Mouse (Mus musculus) T-helper 1 cell (primary cell): ENCODE data around the gene Ppp3ca.

ENCODE experiments used
- in situ Hi-C: fragments of 300-600 bp; cut with MboI, MseI; formaldehyde crosslinking; loops from one replicate; pipeline ENCODE4 v1.15.1; 2025; ENCODE audit warnings: high pct_unique_total_duplicates

Ppp3ca gene

DNA sequence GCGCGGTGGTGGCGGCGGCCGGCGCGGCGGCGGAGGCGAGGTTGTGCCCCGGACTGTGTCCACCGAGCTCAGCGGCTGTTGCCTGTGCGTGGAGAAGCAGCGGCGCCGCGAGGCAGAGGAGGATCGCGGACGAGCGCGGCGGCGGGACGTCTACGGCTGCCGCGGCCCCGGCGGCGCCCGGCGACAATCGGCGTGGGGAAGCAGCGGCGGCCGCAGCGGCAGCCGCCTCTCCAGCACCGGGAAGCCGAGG lies at the start of gene Ppp3ca:
TSS of gene Ppp3ca (plus strand) at position 15 of the 250 bp plus-strand sequence.
- in situ Hi-C loops: no loop called here

DNA sequence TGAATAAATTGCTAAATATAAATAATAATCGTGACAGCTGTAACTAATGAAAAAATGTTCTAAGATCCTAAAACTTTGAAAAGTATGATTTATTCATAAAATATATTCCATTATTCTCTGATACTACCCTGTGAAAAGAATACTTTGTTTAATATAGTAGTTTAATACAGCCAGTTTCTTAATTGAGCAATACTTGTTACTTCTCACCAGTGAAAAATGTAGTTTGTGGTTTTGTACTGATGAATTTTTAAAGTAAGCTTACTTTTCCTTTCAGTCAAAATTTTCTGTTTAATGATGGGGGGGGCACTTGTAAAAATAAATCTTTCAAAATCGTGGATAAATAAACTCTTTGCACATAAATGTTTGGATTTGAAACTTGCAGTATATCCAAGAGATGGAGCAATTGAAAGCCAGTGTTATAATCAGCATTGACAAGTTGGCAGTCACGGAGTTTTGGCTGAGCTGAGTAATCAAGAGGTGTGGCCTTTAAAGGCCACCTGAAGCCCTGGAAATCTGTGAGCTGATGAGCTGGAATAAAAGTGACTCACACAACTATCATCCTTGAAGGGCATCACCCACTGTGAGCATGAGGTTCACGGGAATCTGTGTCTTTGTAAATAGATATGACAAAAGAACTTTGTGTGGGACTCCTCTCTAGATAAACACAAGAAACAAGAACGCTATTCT lies 29.2 kb upstream of the Ppp3ca start:
- in situ Hi-C loops: no loop called here

DNA sequence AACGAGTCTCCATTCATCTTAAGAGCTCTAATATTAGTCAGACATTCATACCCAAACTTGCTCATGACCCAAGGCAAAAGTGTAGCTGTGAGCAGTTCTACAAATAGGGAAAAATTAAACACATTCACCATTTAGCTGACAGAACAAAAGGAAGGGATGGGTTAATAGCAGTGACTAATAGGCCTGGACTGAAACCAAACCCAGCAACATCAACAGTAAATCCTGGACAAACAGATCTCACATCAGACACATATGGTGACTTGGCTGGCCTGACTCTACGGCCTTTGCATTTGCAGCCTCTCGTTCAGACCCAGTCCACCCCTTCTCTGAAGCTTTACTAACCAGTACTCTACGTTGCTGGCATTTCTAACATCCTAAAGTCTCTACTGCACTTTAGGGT lies 19.0 kb upstream of the Ppp3ca start:
- in situ Hi-C loops: no loop called here

DNA sequence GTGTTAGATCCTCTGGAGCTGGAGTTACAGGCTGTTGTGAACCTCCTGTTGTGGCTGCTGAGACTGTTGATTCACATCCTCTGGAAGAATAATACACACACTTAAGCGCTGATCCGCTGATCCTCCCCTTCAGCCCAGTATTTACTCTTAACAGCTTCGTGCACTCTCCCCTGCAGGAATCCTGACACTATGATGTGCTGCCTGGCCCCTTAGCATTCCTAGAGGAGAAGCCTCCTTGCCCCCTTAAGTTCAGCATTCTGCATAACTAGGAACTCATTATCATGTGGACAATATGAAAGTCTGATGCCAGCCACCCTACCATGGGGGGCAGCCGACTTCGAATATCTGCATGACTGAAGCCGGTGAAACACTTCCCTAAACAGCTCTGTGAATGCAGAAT lies 18.4 kb upstream of the Ppp3ca start:
- in situ Hi-C loops: no loop called here

DNA sequence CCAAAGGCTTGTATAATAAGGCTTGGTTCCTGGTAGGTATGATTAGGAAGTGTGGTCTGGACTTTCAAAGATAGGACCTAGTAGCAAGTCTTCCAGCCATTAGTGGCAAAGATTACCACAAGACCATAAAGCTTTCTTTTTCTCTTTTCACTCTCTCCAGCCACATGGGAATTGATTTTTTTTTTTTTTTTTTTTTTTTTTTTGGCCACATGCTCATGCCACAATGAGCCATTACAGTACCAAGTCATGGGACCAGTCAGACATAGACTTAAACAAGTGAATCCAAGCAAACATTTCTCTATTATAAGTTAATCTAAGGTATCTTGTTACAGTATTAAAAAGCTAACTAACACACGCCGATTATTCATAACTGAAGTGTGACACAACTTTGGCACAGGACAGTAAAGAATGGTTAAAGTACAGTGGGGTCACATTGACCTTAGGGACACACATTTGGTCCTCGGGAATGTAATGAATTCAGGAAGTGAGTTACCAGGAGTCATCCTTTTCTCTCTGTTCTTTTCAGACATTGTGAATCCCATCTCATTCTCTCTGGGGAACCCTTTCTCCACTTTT lies 13.4 kb upstream of the Ppp3ca start:
- in situ Hi-C loops: no loop called here

DNA sequence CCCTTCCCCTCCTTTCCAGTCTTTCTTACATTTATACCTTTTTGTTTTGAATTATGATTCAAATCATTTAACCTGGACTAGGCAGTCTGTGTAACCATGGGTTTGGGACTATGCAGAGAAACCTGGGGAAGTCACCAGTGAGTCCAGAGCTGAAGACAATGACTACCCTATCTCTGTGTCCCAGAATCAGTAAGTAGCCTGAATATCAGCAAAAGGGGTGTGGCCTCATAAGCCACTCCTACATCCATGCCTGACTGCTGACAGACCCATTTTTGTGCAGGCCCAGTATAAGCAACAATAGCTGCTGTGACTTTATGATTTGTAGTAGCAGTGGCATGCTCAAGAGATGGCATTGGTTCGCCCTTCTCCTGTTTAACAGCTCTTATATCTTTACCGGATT lies 11.2 kb upstream of the Ppp3ca start:
- in situ Hi-C loops: no loop called here

DNA sequence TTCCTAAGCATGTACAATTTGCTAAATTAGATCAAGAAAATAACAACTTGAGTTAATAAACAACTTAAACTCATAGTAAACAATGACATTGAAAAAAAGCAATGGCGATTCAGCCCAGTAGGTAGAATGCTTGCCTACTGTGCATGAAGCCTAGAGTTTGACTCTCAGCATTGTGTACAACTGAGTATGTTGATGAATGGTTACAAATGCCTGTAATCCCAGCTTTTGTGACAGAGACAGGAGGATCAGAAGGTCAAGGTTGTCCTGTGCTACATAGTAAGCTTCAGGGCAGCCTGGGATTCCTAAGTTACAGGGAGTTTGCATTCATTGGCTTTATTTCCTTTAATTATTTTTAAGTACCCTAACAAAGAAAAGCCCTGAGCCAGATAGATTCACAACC lies 4.8 kb upstream of the Ppp3ca start:
- in situ Hi-C loops: no loop called here

DNA sequence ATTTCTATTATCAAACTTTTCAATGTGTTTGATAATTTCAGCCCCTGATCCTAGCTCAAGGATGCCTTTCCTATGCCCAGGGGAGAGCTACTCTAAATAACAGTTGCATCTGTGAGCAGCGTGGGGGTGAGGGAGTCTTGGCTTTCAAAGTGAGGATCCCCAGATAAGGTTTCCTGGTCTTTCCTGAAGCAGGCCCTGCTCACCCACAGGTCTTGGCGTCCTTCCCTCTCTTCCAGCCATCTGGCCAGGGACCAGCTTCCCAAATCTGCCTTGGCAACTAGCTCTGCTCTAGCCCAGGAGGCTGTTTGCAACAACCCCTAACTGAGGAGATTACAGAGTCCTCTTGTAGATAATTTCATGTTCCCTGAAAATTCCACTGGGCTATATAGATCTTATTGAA lies 1.9 kb upstream of the Ppp3ca start:
- in situ Hi-C loops: no loop called here

DNA sequence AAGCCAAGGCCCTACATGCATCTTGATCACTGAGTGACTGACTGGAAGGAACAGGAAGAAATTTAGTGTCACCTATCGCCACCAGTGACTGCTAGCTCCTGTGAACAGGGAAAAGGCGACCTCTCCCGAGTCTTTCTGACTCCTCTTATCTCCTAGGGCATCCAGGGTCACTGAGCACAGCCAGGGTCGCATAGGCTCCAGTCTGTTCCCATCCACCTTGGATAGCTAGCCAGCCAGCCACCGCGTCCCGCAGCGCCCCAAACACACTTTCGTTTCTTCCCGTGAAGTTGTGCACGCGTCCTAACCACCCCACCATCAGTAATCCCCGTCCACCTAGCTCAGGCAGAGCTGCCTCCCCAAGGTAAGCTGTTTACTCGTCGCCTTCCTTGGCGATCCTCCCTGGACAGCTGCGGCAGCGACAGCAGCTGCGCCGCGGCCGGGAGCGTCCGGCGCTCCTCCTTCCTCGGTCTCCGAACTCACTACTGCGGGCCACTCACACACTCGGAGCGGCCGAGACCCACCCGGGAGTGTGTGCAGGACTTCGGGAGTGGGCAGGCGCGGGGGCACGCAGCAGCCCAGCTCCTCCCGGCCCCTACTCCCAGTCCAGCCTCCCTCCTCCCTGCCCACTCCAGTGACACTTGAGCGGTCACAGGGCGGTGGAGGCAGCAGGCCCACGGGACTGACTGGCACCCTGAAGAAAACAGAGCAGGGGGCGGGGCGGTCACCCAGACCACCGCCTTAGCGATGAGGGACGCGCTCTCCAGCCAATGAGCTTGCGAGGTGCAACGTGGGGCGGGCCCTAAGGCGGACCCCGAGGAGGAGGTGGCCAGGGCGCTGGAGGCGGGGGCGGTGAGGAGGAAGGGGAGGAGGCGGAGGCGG lies 454 bp upstream of the Ppp3ca start:
- in situ Hi-C loops: no loop called here

DNA sequence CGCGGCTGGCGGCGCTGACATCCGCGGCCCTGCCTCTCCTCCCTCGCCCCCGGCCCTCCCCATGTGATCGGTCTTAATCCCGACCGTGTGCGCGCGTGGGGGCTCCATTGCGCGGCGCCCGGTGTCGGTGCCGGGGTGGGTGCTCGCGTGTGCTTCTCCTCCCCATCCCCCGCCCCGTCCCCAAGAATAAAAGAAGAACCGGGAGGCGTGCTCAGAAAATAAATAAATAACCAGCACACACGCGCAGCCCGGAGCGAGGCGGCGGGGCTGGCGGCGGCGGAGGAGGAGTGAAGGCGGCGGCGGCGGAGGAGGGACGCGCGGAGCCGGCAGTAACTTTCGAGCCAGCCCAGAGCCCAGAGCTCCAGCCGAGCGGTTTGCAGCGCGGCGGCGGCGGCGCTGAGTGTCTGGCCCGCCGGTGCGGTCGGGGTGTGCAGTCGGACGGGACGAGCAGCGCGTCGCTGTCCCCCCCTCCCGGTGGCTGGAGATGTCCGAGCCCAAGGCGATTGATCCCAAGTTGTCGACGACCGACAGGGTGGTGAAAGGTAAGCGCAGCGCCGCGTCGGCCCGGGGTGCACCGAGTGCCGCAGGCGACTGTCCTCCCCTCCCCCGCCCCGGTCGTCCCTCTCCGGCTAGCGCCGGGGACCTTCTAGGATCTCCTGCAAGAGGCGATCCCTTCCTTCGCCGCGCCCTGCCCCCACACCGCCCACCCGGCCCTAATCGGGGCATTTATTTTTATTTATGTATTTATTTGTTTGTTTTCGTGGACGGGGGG lies 622 bp downstream of the Ppp3ca start:
- in situ Hi-C loops: no loop called here

DNA sequence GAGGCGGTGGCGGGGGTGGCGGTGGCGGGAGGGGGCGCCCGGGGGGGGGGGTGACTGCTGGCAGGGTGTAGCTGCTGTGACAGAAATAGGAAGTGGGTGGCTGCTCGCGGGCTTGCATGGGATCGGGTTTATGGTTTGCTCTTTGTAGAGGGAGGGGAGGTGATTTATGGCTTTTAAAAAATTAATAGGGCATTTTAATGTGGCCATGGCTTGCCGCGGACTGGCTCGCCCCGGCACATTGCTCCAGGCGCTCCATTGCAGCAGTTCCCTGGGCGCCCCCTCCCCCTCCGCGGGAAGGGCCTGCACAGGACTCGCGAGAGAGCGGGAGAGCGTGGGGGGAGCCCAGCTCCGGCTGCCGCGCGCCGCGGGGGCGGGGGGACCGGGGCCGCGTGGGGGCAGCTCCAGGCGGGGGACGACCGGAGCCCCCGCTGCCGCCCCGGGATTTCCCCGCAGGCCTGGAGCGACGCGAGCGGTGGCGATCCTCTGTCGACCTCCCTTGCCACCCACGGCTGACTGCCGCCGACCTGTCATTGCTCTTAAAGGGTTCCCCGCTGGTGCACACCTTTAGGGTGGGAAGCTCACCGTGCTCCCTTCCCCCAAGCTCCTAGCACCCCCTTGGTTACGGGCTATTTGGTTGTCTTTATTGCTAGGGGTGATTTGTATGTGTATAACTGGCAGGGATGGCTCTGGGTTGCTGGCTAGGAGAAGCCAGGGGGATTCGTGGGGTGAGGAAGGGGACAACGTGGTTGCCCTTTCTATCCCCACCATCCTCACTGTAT lies 1.4 kb downstream of the Ppp3ca start:
- in situ Hi-C loops: no loop called here

DNA sequence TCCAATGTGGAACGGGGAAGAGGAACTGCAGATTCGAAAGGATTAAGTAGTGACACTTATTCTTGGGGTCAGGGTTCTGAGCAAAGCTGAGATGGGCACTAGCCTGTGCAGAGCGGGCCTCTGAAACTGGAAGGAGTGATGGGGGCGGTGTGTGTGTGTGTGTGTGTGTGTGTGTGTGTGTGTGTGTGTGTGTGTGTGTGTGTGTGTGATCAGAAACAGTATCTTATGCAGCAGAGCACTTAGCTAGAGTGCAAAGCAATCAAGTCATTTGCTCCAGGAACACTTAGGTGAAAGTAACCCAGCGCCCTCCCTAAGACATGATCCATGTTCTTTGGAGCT lies 2.0 kb downstream of the Ppp3ca start:
- in situ Hi-C loops: no loop called here

DNA sequence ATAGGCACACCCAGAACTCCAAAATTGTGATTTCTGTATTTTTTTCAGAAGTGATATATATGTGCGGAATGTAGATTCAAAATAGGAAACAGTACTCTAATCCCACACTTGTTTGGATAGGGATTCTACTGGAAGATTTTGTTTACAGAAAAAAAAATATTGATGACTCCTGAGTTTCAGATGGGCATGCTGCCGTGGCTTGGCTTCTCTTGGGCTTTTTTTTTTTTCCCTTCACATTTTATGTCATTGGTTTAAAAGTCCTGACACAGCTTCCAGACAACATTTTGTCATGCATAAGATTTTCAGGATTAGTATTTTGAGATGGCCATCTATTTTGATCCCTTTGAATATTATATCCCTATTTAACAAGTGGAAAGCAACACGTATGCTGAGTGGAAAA lies 2.9 kb downstream of the Ppp3ca start:
- in situ Hi-C loops: no loop called here

DNA sequence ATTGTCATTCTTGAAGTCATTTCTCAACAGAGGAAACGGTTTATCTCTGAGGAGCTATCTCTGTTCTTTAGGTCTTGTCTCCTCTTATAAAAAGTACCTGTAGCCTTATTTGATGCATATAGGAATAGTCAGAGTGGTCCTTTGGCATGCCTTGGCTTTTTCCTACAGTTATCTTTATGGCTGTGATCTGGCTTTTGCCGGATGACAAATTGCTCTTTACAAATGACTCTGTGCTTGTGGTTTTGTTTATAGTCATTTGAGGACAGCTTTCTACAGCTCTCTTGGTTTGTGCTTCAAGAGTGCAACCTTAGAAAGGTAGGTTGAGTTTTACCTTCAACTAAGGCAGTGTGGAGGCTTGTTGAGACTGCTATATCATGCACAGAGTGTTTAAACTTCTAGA lies 3.4 kb downstream of the Ppp3ca start:
- in situ Hi-C loops: no loop called here

DNA sequence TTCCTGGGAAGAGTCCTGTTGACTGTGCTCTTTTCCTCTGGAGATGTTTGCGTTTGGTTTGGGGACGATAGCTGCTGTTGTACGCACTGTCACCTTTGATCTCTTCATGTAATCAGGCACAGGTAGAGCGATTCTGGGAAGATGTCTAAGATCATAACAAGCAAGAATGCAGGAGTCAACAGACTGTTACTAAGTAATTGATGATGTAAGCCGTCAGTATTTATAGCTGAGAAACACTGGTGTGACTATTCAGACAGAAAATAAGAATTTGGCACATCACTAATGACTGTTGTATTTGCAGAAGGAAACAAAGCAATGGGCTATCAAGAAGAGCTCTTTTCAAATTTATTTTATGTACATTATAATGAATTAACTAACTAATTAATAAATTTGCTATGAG lies 4.6 kb downstream of the Ppp3ca start:
- in situ Hi-C loops: no loop called here

DNA sequence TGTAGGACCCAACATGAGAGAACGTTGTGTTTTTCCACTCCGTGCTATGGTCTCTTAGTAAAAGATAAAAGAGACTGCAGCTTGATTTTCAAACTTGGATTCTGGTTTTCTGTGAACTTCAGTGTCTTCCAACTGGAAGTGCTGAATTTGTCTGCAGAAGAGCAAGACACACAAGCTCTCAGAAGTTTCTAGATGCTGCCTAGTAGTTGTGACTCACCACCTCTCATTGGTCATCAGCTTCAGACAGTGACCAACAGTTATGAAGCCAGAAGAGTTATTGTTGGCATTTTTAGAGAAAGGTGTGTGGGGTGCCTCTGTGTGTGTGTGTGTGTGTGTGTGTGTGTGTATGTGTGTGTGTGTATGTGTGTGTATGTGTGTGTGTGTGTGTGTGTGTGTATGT lies 7.1 kb downstream of the Ppp3ca start:
- in situ Hi-C loops: no loop called here

DNA sequence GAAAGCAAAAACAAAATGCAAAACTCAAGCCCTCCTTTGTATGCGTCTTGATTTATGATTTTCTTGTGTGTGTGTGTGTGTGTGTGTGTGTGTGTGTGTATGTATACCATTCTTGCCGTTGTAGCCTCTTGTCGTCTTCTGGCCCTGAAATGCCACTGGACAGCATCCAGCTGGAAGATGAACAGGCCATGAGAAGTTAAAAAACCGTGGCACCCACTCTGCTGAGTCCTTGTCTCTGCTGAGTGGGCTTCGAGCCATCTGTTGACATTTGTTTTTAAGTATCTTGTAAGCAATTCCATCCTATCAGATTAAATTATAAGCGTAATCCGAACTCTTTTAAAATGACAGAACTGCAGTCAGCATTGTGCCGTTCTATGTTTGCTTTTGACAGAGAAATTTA lies 8.5 kb downstream of the Ppp3ca start:
- in situ Hi-C loops: no loop called here

DNA sequence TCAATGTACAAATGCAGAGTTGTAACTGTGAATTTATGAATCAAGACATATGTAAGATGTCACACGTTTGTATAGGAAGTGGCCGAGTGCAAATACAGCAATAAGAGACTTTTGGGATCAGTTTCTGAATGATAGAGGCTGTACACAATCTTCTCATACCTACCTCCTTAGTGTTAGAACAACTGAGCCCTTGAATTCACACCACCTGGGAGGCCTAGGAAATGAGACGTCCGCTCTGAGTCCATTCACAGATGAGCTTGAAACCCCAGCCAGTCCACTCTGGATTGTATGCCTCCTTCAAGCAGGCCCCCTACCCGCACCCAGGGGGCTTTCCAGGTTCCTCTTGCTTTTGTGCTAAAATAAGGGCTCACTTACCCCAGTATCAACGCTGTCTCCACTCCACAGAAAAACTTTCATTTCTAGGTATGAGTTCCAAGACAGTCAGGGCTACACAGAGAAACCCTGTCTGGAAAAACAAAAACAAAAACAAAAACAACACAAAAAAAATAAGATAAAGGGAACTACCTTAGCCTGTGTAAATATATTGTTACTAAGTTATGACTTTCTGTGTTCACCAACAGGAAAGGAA lies 10.1 kb downstream of the Ppp3ca start:
- in situ Hi-C loops: no loop called here

DNA sequence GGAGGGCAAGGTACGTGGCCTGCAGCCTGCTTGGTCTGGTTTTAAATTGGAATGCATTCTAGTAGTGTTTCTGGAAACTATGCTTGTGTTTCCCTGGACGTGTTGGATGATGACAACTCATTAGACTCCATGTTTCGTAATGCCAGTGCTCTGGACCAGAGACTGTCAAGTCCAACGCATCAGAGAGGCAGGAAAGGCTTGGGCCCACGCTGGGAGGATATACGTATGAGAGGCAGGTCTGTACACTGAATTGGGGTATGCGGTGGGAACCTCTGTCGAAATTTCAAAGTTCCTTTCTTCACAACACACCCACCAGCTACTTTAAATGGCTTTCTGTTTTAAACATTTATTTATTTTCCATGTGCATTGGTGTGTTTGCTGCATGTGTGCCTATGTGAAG lies 12.3 kb downstream of the Ppp3ca start:
- in situ Hi-C loops: no loop called here

DNA sequence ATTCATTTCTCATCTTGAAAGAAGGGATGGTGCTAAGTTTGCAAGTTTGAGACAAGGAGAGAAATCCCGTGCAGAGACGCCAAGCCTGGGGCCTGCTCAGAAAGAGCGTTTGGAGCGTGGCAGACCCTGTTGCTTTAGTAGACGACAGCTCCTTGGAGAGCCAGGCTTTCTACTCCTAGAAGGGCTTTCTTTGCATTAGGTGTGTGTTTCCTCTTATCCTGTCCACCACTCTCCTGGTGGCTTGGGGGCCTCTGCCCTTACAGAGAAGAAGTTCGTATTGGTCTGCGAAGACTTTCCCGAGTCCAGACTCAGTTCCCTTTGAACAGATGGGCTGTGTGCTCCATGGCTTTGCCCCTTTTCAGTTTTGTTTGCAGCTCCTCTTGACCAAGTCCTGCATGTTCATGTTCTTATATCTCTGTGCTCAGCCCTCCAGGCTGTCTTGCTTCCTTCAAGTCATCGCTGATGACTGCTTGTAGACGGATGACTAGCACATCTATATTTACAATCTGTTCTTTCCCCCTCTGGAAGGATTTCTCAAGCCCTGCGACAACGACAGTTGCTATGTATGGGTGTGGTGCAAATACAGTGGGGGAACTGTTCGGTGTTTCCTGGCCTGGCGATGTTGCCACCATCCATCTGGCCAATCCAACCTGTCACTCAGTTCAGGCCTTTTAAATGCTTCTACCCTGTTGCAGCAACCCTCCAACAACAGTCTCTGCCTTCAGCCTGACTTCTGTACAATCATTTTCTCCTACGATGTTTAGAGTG lies 14.5 kb downstream of the Ppp3ca start:
- in situ Hi-C loops: no loop called here

DNA sequence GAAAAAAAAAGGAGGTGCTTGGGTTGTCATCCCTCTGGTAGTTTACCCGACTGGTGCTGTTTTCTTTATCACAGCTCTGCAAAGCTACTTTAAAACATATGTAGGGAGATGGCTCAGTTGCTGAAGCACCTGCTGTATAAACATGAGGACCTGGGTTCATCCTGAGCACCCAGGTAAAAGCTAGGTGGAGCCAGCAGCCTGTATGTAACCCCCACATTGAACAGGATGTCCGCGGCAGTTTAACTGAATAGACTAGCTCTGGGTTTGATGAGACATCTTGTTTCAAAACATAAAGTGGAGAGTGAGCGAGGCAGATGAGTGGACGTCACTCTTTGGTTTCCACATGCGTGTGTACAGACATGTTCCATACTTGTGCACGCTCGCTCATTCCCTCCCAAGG lies 16.5 kb downstream of the Ppp3ca start:
- in situ Hi-C loops: no loop called here
